Mouse (Mus musculus) mesoderm, embryonic 11.5 days (tissue): ENCODE data around the gene Dnajc1.
A peak's percentile ranks its signal among the peaks of the same experiment; 100 is the strongest.

Experiments
- DNase-seq: peaks from one replicate; pipeline ENCODE4 v3.0.0-alpha.2; 2012; ENCODE audit warnings: low read depth, low spot score

Gene Dnajc1

GRCm38 (mm10) chr2:18392331-18393021 lies at the start of gene Dnajc1:
Gene Dnajc1 (minus strand): TSS chr2:18392830.
- DNase-seq = peak; percentile 97

- peak; percentile 26 for DNase-seq
These were observed 49.2 kb upstream of the Dnajc1 start for GRCm38 (mm10) chr2:18441871-18442270.

- DNase-seq = no peak
These were observed 22.6 kb upstream of the Dnajc1 start for GRCm38 (mm10) chr2:18415242-18415641.

GRCm38 (mm10) chr2:18403679-18404078 lies 11.0 kb upstream of the Dnajc1 start:
- no peak for DNase-seq

- DNase-seq = no peak
These were observed 9.1 kb upstream of the Dnajc1 start for GRCm38 (mm10) chr2:18401771-18402170.

DNA sequence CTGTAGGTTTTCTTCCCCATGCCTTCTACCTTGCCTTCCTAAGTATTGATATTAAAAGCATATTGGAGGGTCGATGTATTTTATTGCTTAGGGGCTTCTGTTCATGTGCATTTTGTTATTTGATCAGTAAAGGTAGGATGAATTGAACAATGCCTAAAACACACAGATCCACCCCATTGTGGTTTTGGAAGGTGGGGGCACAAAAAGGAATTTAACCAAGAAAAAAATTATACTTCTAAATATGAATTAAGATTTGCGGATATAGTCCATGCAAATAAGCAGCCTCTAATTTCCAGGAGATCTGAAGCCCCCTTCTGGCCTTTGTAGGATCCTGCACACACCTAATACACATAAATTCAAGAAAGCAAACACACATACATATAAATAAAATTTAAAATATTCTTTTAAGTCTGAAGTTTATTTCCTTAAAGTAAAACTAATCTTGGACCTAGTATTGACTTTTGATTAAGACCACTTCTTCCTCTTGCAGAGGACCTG lies 441 bp upstream of the Dnajc1 start:
- no peak for DNase-seq

GRCm38 (mm10) chr2:18391861-18392260 lies 769 bp downstream of the Dnajc1 start:
- DNase-seq = no peak

DNA sequence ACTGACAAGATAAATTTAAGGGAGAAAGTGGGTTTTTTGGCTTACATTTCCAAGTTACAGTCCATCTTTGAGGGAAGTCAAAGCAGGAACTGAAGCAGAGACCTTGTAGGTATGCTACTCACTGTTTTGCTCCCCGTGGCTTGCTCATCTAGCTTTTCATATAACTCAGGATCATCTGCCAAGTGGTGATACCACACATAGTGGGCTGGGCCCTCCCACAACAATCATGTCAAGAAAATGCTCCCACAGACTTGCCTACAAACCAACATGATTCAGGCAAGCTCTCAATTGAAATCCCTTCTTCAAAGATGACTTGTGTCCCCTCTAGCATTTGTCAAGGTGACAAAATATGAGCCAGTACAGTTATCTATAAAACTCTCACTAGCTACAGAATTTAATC lies 3.0 kb downstream of the Dnajc1 start:
- no peak for DNase-seq

DNA sequence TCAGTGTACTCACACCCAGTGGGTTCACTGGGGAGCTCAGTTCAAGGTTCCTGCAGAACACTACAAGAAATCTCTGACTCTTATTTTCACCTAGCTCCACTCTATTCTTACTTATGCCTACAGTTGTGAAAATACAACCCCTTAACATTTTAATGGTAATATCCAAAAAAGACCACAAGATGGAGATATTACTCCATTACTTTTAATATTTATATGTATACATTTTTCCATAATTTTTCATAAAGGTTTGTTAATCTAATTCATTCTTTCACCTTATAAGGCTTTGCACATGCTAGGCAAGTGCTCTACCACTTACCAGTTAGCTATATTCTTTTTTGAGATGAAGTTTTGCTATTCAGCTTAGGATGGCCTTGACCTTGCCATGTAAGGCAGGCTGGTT lies 11.0 kb downstream of the Dnajc1 start:
- DNase-seq = no peak

DNA sequence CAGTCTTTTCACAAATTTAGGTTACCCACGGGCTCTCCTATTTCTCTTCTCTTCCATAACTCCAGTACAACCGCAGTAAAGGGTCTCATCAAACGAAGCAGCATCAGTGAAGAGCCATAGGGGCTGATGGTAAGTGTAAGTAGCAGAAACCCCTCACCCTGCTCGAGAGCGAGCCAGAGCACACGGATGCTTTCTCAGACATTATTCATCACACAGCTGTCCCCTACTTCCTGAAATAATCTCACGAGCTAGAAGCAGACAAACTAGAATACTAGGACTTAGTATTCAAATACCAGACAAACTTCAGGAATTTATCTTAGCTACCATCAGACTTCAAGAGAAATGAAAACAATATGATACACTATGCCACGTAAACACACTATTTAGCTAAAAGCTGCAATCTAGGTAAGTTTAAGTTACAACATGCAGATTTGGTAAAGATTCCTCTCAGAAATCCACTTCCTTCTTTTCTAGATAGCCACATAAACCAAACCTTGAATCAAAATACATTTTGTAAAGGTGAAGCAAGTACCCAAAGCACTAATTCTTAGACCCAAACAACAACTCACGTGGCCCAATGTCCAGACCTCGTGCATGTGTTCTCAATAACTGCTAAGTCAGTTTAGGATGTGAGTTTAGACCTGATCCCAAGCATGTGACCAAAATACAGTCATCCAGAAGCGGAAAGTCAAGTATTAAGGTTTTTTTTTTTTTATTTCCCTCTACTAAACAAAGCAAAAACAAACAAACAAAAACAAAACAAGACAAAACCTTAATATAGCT lies 20.0 kb downstream of the Dnajc1 start:
- peak; percentile 19 for DNase-seq

DNA sequence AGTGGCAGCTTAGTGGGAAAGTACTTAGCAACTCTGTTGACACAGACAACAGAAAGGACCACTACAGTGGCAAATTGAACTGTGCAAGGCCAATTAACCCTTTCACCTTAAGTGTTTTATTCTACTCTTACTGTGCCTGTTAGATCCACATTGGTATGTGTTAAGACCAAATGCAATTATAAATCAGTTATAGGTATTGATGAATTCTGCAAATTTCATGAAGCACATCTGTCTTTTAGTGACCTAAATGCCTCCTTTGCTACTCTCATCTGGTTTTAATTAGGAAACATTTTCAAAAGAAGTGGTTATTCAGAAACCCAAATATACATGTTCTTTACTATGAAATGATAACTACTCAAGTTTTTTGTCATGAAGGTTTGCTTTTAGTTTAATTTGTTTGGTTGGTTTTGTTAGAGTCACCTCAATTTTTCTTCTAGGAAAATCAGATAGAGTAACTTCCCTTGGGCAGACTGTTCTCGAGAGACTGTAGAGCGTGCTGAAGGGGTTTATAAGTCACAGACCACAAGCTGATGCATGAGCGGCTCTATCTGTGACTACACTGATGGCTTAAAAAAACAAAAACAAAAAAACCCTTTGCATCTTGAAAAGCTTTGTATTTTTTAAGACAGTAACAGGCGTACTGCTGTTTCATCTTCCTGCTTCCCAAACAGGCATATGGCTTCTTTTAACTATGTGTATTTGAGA lies 21.7 kb downstream of the Dnajc1 start:
- peak; percentile 46 for DNase-seq

GRCm38 (mm10) chr2:18364402-18364801 lies 28.2 kb downstream of the Dnajc1 start:
- DNase-seq = no peak

DNA sequence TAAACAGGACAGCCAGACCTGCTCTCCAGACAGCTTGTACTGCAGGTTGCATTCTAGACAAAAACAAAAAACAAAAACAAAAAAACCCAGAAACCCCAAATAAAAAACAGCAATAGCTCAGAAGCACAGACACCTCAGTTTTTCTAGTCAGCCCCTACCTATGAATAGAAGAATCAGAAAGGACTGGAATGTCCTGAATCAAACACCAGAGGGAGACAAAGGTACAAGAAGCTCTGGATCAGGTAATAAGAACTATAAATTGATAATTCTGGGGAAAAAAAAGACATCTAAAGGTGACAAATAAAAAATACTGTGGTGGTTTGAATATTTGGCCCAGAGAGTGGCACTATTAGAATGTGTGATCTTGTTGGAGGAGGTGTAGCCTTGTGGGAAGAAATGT lies 37.3 kb downstream of the Dnajc1 start:
- DNase-seq = no peak

DNA sequence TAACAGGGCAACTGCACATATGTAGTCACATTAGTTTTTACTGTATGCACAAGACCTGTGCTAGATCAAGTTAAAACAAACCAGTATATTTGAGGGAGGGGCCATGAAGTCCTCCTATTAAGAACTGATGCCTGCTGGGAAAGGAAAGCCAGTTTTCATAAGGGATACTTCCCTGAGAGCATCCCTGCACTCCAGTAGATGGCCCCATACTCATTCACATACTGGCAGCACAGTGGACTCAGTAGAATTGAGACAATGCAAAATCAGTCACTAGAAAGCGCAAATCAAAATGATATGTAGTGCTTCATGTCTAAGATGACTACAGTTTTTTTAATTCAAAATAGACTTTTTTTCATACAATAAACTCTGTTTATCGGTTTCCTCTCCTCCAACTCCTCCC lies 40.0 kb downstream of the Dnajc1 start:
- no peak for DNase-seq

GRCm38 (mm10) chr2:18343464-18343863 lies 49.2 kb downstream of the Dnajc1 start:
- peak; percentile 7 for DNase-seq

- DNase-seq = no peak
These were observed 74.0 kb downstream of the Dnajc1 start for GRCm38 (mm10) chr2:18318671-18319070.

DNA sequence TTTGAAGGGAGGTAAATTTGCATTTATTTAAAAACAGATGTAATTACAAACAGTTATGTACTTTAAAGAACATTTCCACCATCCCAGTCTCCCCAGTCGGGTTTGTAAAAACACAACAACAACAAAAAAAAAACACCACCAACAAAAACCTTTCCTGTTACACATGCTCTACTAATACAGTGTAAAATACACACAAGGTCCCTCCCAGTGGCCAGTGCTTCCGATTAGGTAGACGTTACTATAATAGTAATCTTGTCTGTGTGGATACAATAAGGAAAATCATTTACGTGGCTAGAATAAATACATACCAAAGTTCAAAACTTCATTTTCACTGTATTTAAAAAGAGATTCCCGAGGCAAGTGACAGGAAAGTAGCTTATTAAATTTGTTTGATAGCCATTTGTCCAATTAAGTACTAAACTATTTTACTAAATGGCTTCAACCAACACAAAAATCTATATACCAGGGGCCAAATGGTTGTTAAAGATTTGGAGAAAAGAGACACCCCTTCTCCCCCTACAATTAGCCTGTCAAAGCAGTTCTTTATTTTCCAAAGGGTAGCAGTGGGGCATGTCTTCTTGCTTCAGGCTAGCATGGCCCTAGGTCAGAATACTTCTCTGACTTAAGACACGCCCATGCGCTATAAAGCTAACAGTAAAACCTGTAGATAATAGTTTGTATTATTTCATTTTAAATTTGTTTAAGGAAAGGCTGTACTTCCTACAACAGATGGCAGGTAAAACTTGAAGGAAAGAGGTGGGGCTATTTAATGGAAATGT lies 74.9 kb downstream of the Dnajc1 start:
- DNase-seq = no peak

DNA sequence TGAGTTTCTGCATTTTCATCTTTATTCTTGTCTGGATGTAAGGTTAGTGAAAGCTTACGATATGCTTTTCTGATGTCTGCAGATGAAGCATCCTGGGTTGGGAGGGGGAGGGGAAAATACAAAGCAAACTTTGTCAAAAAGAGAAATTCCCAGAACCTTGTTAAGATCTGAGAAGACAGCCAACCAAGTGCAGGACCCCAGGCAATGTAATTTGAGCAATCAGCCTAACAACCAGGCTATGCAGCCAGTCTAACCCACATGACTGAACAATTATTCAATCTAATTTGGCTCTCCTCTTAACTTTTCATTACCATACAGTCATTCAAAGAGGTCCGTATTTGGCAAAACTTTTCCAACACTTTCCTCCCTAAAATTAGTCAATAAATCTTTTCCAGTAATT lies 75.7 kb downstream of the Dnajc1 start:
- peak; percentile 34 for DNase-seq

GRCm38 (mm10) chr2:18310261-18311104 lies 82.1 kb downstream of the Dnajc1 start:
- DNase-seq = no peak

GRCm38 (mm10) chr2:18307440-18308305 lies 85.0 kb downstream of the Dnajc1 start:
- no peak for DNase-seq
